Mouse (Mus musculus): ENCODE measurements around the gene Tmc4.

Gene Tmc4

GRCm38 (mm10) chr7:3692382-3692986 is 15.1 kb upstream of the Tmc4 start, which contains the start of gene Tsen34:
Tsen34 (plus strand) TSS chr7:3692863.
- no peak for DNase-seq

DNA sequence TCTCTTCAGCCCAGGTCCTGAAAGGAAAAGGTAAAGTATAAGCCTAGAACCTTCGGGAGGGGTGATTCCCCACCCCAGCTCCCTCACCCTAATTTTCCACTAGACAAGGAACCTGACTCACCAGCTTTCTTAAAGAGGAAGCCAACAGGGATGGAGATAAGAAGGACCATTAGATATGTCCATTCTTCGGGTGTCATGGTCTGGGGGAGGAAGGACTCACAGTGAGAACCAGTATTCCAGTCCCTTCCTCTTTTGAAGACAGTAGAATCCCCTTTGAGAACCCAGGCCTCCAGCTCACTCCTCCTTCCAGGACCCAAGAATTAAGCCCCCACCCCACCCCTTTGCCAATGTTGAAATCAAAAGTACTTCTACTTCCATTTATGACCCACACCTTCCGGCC is 14.6 kb upstream of the Tmc4 start:
- no peak for DNase-seq

GRCm38 (mm10) chr7:3685400-3686187 is 8.2 kb upstream of the Tmc4 start:
- DNase-seq: no peak

- no peak for DNase-seq
Measured at GRCm38 (mm10) chr7:3684698-3685097, 7.3 kb upstream of the Tmc4 start.

- DNase-seq: no peak
Measured at GRCm38 (mm10) chr7:3683908-3684550, 6.7 kb upstream of the Tmc4 start.

DNA sequence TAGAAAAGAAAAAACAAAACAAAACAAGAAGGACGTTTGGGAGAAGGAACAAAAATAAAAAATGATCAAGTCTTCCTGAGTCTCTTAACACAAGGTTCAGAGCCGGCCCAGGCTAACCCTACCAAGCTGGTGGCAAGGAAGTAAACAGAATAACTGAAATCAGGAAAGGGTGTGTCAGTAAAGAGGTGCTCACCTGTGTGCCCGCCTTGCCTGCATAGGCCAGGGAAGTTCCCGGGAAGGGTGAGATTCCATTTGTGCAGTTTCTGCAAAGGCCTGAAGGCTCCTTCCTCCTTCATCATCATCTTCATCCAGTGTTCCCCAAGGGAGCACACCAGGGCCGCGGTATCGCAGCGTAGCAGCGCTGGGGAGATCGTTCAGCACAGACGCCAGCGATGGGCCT is 982 bp downstream of the Tmc4 start:
- DNase-seq: no peak

DNA sequence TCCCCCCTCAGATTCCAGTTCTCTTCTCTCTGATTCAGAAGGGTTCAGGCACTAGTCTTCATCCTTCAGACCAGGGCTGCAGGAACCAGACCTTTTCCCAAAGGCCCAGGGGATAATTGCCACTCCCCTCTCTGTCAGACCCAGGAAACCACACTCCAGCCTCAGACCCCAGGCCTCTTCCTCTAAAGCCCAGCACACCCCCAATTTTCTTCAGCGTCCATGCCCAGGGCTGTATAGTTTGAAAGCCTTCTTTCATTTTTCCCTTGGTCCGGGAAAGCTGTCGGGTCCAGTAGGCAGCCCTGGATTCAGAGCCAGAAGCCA is 2.2 kb downstream of the Tmc4 start:
- DNase-seq: no peak

DNA sequence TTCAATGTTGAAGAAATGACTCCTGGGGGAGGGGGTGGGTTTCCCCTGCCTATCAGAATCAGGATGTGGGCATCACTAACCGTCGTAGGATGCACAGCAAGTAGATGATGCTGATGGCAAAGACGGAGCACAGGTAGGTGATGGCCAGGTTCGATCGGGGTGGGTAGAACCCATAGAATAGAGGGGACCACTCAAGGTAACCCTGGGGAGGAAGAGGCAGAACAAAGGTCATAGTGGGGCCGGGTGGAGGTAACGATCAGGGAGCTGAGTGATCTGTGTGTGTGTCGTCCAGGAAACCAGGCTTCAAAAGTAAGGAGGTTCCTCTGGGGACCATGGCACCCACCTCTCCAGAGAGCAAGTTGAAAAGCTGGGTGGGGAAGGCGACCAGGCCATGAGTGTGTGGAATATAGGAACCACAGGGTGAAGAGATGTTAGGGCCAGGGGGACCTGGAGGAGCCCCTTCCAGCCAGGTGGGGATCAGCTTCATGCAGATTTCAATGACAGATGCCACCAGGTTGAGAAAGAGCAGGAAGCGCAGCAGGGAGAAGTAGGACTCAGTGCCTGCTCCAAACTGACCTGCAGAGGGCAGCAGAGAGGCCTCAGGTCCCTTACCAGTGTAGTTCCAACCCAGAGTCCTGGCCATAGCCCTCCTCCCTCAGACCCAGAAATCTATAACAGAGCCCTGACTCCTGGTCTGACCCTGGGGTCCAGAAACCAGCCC is 2.7 kb downstream of the Tmc4 start:
- peak; percentile 93 for DNase-seq

GRCm38 (mm10) chr7:3666921-3667391 is 10.4 kb downstream of the Tmc4 start:
- DNase-seq: peak; percentile 30 to 56

DNA sequence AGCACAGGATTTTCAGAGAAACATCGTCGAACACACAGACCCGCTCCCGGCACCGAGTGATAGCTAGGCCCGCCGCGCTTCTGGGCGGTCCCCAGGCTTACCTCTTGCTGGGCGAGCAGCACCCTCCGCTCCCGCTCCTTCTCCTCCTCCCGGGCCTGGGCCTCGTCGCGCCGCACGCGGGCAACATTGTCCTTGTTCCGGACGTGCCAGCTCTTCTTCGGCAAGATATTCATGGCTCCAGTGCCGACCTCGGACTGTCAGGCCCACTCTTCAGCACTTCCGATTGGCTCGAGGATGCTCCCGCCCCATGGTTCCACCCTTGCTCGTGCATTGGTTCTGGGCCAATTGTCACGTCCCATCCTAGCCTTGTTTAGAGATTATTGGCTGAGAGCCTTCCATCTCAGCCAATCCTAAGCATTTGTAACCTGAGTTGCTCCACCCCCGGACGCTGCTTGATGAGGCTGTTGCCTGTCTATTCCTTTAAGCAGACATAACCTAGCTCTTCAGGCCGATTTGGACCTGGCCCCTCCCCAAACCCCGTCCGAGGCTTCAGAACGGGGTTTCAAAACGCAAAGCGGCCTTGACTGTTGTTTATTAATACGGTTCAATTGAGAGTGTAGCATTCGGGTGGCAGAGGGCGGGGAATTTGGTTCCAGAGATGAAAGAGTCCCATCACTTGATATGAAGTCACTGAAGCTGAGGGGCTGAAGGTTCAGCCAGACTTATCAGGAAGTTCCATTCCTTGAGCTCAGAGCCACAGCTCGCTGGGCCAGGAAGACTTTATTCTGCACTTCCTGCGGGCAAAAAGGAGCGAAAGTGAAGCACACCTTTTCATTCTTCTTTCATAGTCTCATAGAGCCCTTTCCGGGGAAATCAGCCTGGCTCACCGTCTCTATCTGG is 11.9 kb downstream of the Tmc4 start, which contains the start of gene Leng1:
TSS of gene Leng1 (minus strand) at position 626 of the 900 bp plus-strand sequence.
- DNase-seq: peak; percentile 95 to 97

GRCm38 (mm10) chr7:3664524-3665214 is 12.7 kb downstream of the Tmc4 start:
- peak; percentile 37 to 62 for DNase-seq

DNA sequence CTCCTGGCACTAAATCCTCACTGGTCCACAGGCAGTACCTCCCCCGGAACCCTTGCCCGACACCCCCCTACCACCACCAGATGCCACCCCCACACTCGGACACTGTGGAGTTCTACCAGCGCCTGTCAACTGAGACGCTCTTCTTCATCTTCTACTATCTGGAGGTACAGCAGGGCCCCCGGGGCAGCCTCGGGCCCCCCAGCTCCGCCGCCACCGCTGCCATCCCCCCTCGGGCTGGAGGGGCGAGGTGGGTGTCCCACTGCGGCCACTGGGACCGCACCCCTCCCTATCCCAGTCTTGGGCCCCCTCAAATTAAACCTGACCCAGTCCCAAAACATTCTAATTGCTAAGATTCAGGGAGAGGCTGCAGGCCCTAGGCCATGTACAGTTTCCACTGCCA is 18.8 kb downstream of the Tmc4 start:
- no peak for DNase-seq

GRCm38 (mm10) chr7:3656966-3657365 is 20.4 kb downstream of the Tmc4 start:
- DNase-seq: no peak

- DNase-seq: no peak
Measured at GRCm38 (mm10) chr7:3646641-3647040, 30.7 kb downstream of the Tmc4 start.

DNA sequence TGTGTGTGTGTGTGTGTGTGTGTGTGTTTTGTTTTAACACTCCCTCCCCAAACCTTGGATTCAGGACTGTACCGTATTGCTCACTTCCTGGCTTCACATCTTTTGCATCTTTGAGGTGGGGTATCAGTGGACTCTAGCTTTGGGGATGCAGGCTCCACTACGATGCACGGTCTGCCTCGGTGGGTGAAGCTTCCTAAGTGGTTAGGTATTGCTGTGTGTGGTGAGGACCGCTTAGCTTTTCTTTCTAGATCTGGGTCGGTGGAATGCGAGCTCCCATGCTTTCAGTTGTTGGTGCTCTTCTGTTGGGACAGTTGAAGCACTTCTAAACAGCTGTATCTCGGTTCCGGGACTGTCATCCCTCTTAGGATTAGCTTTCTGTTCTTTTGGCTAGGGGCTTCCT is 31.2 kb downstream of the Tmc4 start:
- no peak for DNase-seq

GRCm38 (mm10) chr7:3645488-3646025 is 31.8 kb downstream of the Tmc4 start:
- DNase-seq: no peak

DNA sequence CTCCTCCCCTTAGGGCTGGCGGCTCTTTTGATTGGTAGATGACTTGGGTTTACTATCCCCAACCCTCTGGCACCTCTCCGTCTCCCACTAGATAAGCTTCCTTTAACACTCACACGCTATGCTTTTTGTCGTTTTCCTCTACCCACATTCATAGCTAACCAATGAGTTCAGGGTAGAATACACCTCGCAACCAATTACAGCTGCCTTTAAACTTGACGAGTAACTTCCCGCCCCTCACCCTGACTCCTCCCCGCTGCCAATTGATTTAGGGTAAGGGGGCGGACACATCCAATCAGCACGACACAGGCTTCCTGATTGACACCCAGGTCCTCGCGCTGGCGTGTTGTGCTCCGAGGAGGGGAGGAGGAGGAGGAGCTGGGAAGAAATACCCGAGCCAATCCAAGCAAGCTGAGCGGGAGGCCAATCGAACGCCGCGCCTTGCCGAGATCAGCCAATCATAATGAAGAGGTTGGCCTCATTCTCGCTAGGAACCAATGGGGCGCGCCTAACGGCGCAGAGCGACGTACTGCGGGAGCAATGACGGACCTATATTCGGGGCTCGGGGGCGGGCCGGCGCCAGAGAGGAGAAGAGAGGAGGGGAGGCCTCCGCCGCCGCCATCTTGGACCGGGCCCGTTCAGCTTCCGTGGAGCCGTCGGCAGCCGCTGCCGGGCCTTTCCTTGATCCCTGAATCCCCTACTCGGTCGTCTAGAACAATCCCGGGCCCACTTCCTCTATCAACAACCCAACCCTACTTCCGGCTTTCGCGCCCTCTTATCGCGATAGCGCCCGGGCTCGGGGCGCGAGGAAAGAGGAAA is 32.5 kb downstream of the Tmc4 start, which contains the start of gene Cnot3:
TSS of gene Cnot3 (plus strand) at position 597 of the 816 bp plus-strand sequence.
- peak; percentile 97 to 99 for DNase-seq

DNA sequence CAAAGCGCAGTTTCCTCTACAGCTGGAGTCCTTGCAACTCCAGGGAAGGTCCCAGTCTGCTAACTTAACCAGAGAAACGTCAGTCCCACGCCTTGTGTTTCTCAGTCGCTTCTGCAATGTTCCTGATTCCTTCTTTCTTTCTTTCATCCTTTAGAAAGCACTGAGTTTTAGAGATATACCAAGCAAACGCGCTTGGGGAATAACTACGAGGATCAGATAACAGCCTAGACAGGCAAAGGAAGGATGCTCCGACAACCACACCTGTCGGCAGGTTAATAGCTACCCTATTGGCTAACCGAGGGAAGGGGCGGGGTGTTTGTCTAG is 33.0 kb downstream of the Tmc4 start:
- DNase-seq: peak; percentile 91 to 94

- no peak for DNase-seq
Measured at GRCm38 (mm10) chr7:3643843-3644242, 33.5 kb downstream of the Tmc4 start.

GRCm38 (mm10) chr7:3643412-3643811 is 33.9 kb downstream of the Tmc4 start:
- DNase-seq: no peak
